Mouse (Mus musculus) CH12.LX (cell line): ENCODE measurements around the gene Rnft2. TPM values are rescaled to one million over a fixed set of nuclear protein-coding genes. Genes with fewer than 3 reads are reported as not detected.
A peak's percentile ranks its signal among the peaks of the same experiment; 100 is the strongest.

Experiments
- DNase-seq: peaks from one replicate; pipeline ENCODE4 v3.0.0-alpha.2; 2013; ENCODE audit errors: extremely low read depth
- H3K27ac ChIP-seq: 2 replicates; pipeline ENCODE4 v1.5.1; 2012; ENCODE audit warnings: low read depth, mild to moderate bottlenecking, control low read depth, moderate library complexity; ENCODE audit not compliant: insufficient read depth
- H3K27me3 ChIP-seq: replicated peaks from 2 replicates; pipeline ENCODE3; 2012; ENCODE audit warnings: inconsistent platforms
- H3K36me3 ChIP-seq, 2 experiments: replicated peaks in 1 of 2; 2 replicates each; pipeline versions ENCODE3 to v1.6.1; 2012; ENCODE audit warnings: inconsistent platforms in 1 of 2, low read length in 1 of 2, mild to moderate bottlenecking in 1 of 2, mixed read lengths in 1 of 2, moderate library complexity in 1 of 2; ENCODE audit not compliant: control insufficient read depth in 1 of 2, insufficient read depth in 1 of 2
- H3K4me1 ChIP-seq, 2 experiments: 2 replicates each; pipeline ENCODE4 v1.6.1; 2012; ENCODE audit warnings: inconsistent platforms in 1 of 2, moderate library complexity in 1 of 2; ENCODE audit not compliant: insufficient read depth in 2 of 2, control insufficient read depth in 1 of 2
- H3K4me2 ChIP-seq: 2 replicates; pipeline ENCODE4 v1.6.1; 2012; ENCODE audit warnings: low read depth, mild to moderate bottlenecking, control low read depth; ENCODE audit not compliant: poor library complexity, insufficient read depth, severe bottlenecking
- H3K4me3 ChIP-seq, 3 experiments: fragments of 150-350 bp in 1 of 3; sonication (generic) in 1 of 3; replicated peaks in 1 of 3; 2 replicates each; pipeline versions ENCODE3 to v1.5.1; 2011 to 2012; ENCODE audit warnings: low read depth in 2 of 3, low read length in 2 of 3, mild to moderate bottlenecking in 2 of 3, moderate library complexity in 2 of 3, control low read depth in 1 of 3, improper control_type of control experiment in 1 of 3, inconsistent platforms in 1 of 3, mixed read lengths in 1 of 3; ENCODE audit not compliant: poor library complexity in 1 of 3
- H3K79me2 ChIP-seq: replicated peaks from 2 replicates; pipeline ENCODE4 v1.6.1; 2012; ENCODE audit warnings: mild to moderate bottlenecking, moderate library complexity; ENCODE audit not compliant: control insufficient read depth, poor library complexity, insufficient read depth, severe bottlenecking; ENCODE audit errors: extremely low read depth
- H3K9ac ChIP-seq: 2 replicates; pipeline ENCODE4 v1.6.1; 2012; ENCODE audit warnings: low read depth, mild to moderate bottlenecking, control low read depth, moderate library complexity; ENCODE audit not compliant: insufficient read depth
- H3K9me3 ChIP-seq: replicated peaks from 2 replicates; pipeline ENCODE3; 2012; ENCODE audit warnings: low read length, inconsistent platforms, mixed read lengths
- BHLHE40 ChIP-seq: IDR thresholded peaks from 2 replicates; pipeline ENCODE4 v1.6.1; 2011; ENCODE audit warnings: mild to moderate bottlenecking, low read depth, low read length, improper control_type of control experiment
- CHD1 ChIP-seq: IDR thresholded peaks from 2 replicates; pipeline ENCODE4 v1.6.1; 2012; ENCODE audit warnings: low read depth, low read length, improper control_type of control experiment, inconsistent platforms
- CHD2 ChIP-seq: IDR thresholded peaks from 2 replicates; pipeline ENCODE4 v1.6.1; 2011; ENCODE audit warnings: low read length, improper control_type of control experiment
- E2F4 ChIP-seq: IDR thresholded peaks from 2 replicates; pipeline ENCODE4 v1.6.1; 2011; ENCODE audit warnings: low read depth, low read length, improper control_type of control experiment; ENCODE audit not compliant: insufficient replicate concordance
- ELF1 ChIP-seq: IDR thresholded peaks from 2 replicates; pipeline ENCODE4 v1.6.1; 2014; ENCODE audit warnings: low read depth, mild to moderate bottlenecking, inconsistent platforms, low read length, improper control_type of control experiment
- ETS1 ChIP-seq: conservative IDR thresholded peaks from 2 replicates; pipeline ENCODE4 v1.6.1; 2012; ENCODE audit warnings: low read depth, mild to moderate bottlenecking, inconsistent platforms, low read length, improper control_type of control experiment, moderate library complexity
- HCFC1 ChIP-seq: IDR thresholded peaks from 2 replicates; pipeline ENCODE4 v1.6.1; 2012; ENCODE audit warnings: low read depth, mild to moderate bottlenecking, inconsistent platforms, low read length, improper control_type of control experiment
- IRF4 ChIP-seq: IDR thresholded peaks from 2 replicates; pipeline ENCODE4 v1.6.1; 2014; ENCODE audit warnings: low read depth, mild to moderate bottlenecking, inconsistent platforms, low read length, improper control_type of control experiment
- JUN ChIP-seq: IDR thresholded peaks from 2 replicates; pipeline ENCODE4 v1.6.1; 2011; ENCODE audit warnings: low read depth, mild to moderate bottlenecking, low read length, improper control_type of control experiment, moderate library complexity; ENCODE audit not compliant: insufficient read depth
- JUND ChIP-seq: conservative IDR thresholded peaks from 2 replicates; pipeline ENCODE4 v1.6.1; 2011; ENCODE audit warnings: low read depth, low read length, improper control_type of control experiment
- KAT2A ChIP-seq: IDR thresholded peaks from 2 replicates; pipeline ENCODE4 v1.6.1; 2012; ENCODE audit warnings: low read length, improper control_type of control experiment, inconsistent platforms; ENCODE audit not compliant: insufficient replicate concordance
- MAFK ChIP-seq: IDR thresholded peaks from 2 replicates; pipeline ENCODE4 v1.6.1; 2011; ENCODE audit warnings: low read length, improper control_type of control experiment; ENCODE audit not compliant: insufficient replicate concordance
- MAX ChIP-seq: IDR thresholded peaks from 2 replicates; pipeline ENCODE4 v1.6.1; 2011; ENCODE audit warnings: low read length, improper control_type of control experiment
- MAZ ChIP-seq: IDR thresholded peaks from 2 replicates; pipeline ENCODE4 v1.6.1; 2012; ENCODE audit warnings: low read depth, mild to moderate bottlenecking, inconsistent platforms, low read length, improper control_type of control experiment, moderate library complexity
- MXI1 ChIP-seq: IDR thresholded peaks from 2 replicates; pipeline ENCODE4 v1.6.1; 2011; ENCODE audit warnings: mild to moderate bottlenecking, low read depth, low read length, improper control_type of control experiment
- NELFE ChIP-seq: IDR thresholded peaks from 2 replicates; pipeline ENCODE4 v1.6.1; 2011; ENCODE audit warnings: low read depth, low read length, improper control_type of control experiment
- NRF1 ChIP-seq: IDR thresholded peaks from 2 replicates; pipeline ENCODE4 v1.6.1; 2014; ENCODE audit warnings: low read depth, mild to moderate bottlenecking, inconsistent platforms, low read length, improper control_type of control experiment, moderate library complexity
- PAX5 ChIP-seq: IDR thresholded peaks from 2 replicates; pipeline ENCODE4 v1.6.1; 2012; ENCODE audit warnings: low read length, inconsistent platforms, mixed read lengths
- POLR2A ChIP-seq: IDR thresholded peaks from 2 replicates; pipeline ENCODE4 v1.6.1; 2011; ENCODE audit warnings: low read depth, mild to moderate bottlenecking, improper control_type of control experiment, low read length
- POLR2AphosphoS2 ChIP-seq: IDR thresholded peaks from 2 replicates; pipeline ENCODE4 v1.6.1; 2011; ENCODE audit warnings: low read depth, low read length, improper control_type of control experiment
- RAD21 ChIP-seq: IDR thresholded peaks from 2 replicates; pipeline ENCODE4 v1.6.1; 2011; ENCODE audit warnings: low read depth, mild to moderate bottlenecking, low read length, improper control_type of control experiment, moderate library complexity
- RCOR1 ChIP-seq: conservative IDR thresholded peaks from 2 replicates; pipeline ENCODE4 v1.6.1; 2012; ENCODE audit warnings: low read depth, mild to moderate bottlenecking, inconsistent platforms, low read length, improper control_type of control experiment
- TBP ChIP-seq: conservative IDR thresholded peaks from 2 replicates; pipeline ENCODE4 v1.6.1; 2011; ENCODE audit warnings: low read depth, low read length, improper control_type of control experiment
- TCF12 ChIP-seq: IDR thresholded peaks from 2 replicates; pipeline ENCODE4 v1.6.1; 2014; ENCODE audit warnings: low read depth, mild to moderate bottlenecking, inconsistent platforms, low read length, improper control_type of control experiment
- UBTF ChIP-seq: IDR thresholded peaks from 2 replicates; pipeline ENCODE4 v1.6.1; 2012; ENCODE audit warnings: low read depth, mild to moderate bottlenecking, inconsistent platforms, low read length, improper control_type of control experiment, moderate library complexity
- USF1 ChIP-seq: IDR thresholded peaks from 2 replicates; pipeline ENCODE4 v1.6.1; 2014; ENCODE audit warnings: low read depth, mild to moderate bottlenecking, inconsistent platforms, low read length, improper control_type of control experiment
- USF2 ChIP-seq: conservative IDR thresholded peaks from 2 replicates; pipeline ENCODE4 v1.6.1; 2011; ENCODE audit warnings: low read depth, low read length, improper control_type of control experiment
- ZC3H11A ChIP-seq: IDR thresholded peaks from 2 replicates; pipeline ENCODE4 v1.6.1; 2012; ENCODE audit warnings: low read depth, mild to moderate bottlenecking, inconsistent platforms, low read length, improper control_type of control experiment
- ZKSCAN1 ChIP-seq: IDR thresholded peaks from 2 replicates; pipeline ENCODE4 v1.6.1; 2012; ENCODE audit warnings: low read depth, inconsistent platforms, low read length, improper control_type of control experiment, borderline replicate concordance
- ZNF384 ChIP-seq: IDR thresholded peaks from 2 replicates; pipeline ENCODE4 v1.6.1; 2012; ENCODE audit warnings: low read depth, low read length, improper control_type of control experiment, inconsistent platforms
- dilution Hi-C: fragments of 300-500 bp; cut with MboI; formaldehyde crosslinking; loops from 2 replicates; pipeline ENCODE4 v1.14.3; 2020; ENCODE audit warnings: low sequenced_read_pairs; ENCODE audit not compliant: extremely low pct_unique_long_range_greater_than_20kb, extremely low pct_ligation_motif_present
- in situ Hi-C: fragments of 300-500 bp; cut with MboI; formaldehyde crosslinking; loops from 3 replicates; pipeline ENCODE4 v1.14.3; 2019; ENCODE audit warnings: low sequenced_read_pairs, low pct_ligation_motif_present, low pct_unique_long_range_greater_than_20kb, mixed read lengths
- polyA plus RNA-seq: library from polyadenylated mRNA; unstranded; fragments of >175 nt; gene quantifications from 2 replicates; pipeline ENCODE4 v1.2.1, GENCODE M21; 2012; ENCODE audit warnings: low read depth; ENCODE audit not compliant: insufficient read length
- total RNA-seq, 2 experiments: library from RNA; depleted of rRNA; stranded (reverse); fragments of 300-350 nt in 1 of 2; fragments of >200 nt in 1 of 2; gene quantifications; 2 replicates each; pipeline ENCODE4 v1.2.3; 2012 to 2014

Rnft2 gene
- total and polyA plus RNA-seq, 3 experiments, result 1.6 to 5.1 (median 3.4) TPM

DNA sequence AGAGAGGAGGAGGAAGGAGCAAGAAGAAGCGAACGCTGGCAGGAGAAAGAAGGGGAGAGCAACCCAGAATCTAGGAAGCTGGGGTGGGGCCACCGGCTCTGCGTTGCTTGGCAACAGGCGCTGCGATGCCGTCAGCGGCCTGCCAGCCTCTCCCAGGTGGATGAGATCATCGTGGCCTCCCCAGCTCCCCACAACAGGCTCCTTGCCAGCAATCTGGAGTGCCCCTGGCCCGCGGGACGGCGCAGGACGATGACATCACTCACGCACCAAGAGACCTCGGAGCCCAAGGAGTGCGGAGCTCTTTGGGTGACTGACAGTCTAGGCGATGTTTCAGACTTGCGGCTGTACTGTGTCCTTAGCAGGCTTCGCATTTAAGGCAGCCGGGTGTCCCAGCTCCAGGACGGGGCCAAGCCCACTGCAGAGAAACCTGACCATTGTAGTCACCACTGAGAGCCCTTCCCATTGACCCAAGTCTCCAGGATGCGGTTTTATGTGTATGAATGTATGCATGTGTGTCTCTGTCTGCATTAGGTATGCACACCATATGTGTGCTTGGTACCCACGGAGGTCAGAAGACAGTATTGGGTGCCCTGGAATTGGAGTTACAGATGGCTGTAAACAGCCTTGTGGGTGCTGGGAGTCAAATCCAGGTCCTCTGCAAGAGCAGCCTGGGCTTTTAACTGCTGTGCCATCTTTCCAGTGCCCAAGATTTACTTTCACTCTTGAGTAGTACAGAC, 30.3 kb downstream of the Rnft2 start:
- Histone ChIP-seq H3K36me3 (peaks cover 0 to 26% of the 10 kb centered on the region in 2 experiments), H3K27ac (no peak overlapping the region), H3K4me3 (peak overlapping the region in 2 of 3 experiments; percentile 7 to 20), H3K4me2 (peak overlapping the region; percentile 54), H3K9me3 (no peaks in the 10 kb centered on the region), H3K79me2 (no peaks in the 10 kb centered on the region), H3K27me3 (no peaks in the 10 kb centered on the region), H3K4me1 (peaks cover 0 to 5% of the 10 kb centered on the region in 2 experiments; a peak in 1 of 4 replicates), H3K9ac (no peak overlapping the region; the same call in 1 of the 2 replicates)
- TF ChIP-seq RCOR1 (no peak), NELFE (no peak), POLR2AphosphoS2 (no peak), E2F4 (no peak), KAT2A (no peak), PAX5 (no peak), CHD2 (no peak), BHLHE40 (no peak), TBP (no peak), USF2 (no peak), MAFK (no peak), CHD1 (no peak), UBTF (no peak), ZC3H11A (no peak), ZNF384 (no peak), ELF1 (no peak; the same call in 1 of the 2 replicates), IRF4 (0 out of 2 replicates have a peak, but pooled peaks have one; percentile 30), NRF1 (no peak), MAZ (no peak), JUN (peak; percentile 39; the same call in 1 of the 2 replicates), MAX (no peak), ETS1 (0 out of 2 replicates have a peak, but pooled peaks have one; percentile 17), HCFC1 (peak; percentile 55), ZKSCAN1 (no peak), POLR2A (no peak), TCF12 (no peak), USF1 (no peak), RAD21 (no peak), JUND (no peak), MXI1 (no peak)
- peak; percentile 4 for DNase-seq
- dilution Hi-C loops (no loop called here), in situ Hi-C loops (no loop called here)
